Mouse (Mus musculus): Measurements from ENCODE around the gene Sorbs1. TPM values are rescaled to one million over a fixed set of nuclear protein-coding genes. Genes with fewer than 3 reads are reported as not detected.

Gene Sorbs1
- polyA plus RNA-seq, 1 experiment from 2014 or later, result 97.2 TPM

- Histone ChIP-seq H3K27ac (ENCODE audit: low read depth, low read length) (no peak overlapping the region), H3K9ac (ENCODE audit: low read depth, low read length) (no peak overlapping the region), H3K27me3 (ENCODE audit: control insufficient read depth, insufficient read depth, low read length) (no peaks in the 10 kb centered on the region), H3K9me3 (ENCODE audit: control insufficient read depth, low read length) (no peaks in the 10 kb centered on the region), H3K4me1 (replicated peaks; ENCODE audit: control insufficient read depth, insufficient read depth, low read length) (no peaks in the 10 kb centered on the region), H3K4me2 (replicated peaks; ENCODE audit: low read depth, low read length) (no peak overlapping the region), H3K4me3 (ENCODE audit: low read depth, low read length) (no peak overlapping the region), H3K36me3 (ENCODE audit: control insufficient read depth, insufficient read depth, low read length) (no peaks in the 10 kb centered on the region)
- no peak for ATAC-seq (ENCODE audit: low FRiP score)
- DNase-seq (ENCODE audit: low spot score), result no peak
- WGBS, result 81% methylated on average over 13 of the region's 13 CpGs
Measured at GRCm38 (mm10) chr19:40510387-40511099, 3.0 kb downstream of the Sorbs1 start.

GRCm38 (mm10) chr19:40509274-40509673, 4.3 kb downstream of the Sorbs1 start:
- no peaks in the 10 kb centered on the region for H3K36me3 ChIP-seq (ENCODE audit: control insufficient read depth, insufficient read depth, low read length)
- H3K27ac ChIP-seq (ENCODE audit: low read depth, low read length), result no peak overlapping the region
- H3K4me1 ChIP-seq (replicated peaks; ENCODE audit: control insufficient read depth, insufficient read depth, low read length), result no peaks in the 10 kb centered on the region
- no peak overlapping the region for H3K4me2 ChIP-seq (replicated peaks; ENCODE audit: low read depth, low read length)
- no peak overlapping the region for H3K4me3 ChIP-seq (ENCODE audit: low read depth, low read length)
- H3K9me3 ChIP-seq (ENCODE audit: control insufficient read depth, low read length), result no peaks in the 10 kb centered on the region
- DNase-seq (ENCODE audit: low spot score) (no peak), ATAC-seq (ENCODE audit: low FRiP score) (no peak)
- H3K27me3 ChIP-seq (ENCODE audit: control insufficient read depth, insufficient read depth, low read length), result no peaks in the 10 kb centered on the region
- no peak overlapping the region for H3K9ac ChIP-seq (ENCODE audit: low read depth, low read length)
- WGBS, result 74% methylated on average over 2 of the region's 2 CpGs

GRCm38 (mm10) chr19:40508851-40509250, 4.7 kb downstream of the Sorbs1 start:
- WGBS, result 50% methylated on average over 2 of the region's 2 CpGs
- Histone ChIP-seq H3K4me3 (ENCODE audit: low read depth, low read length) (no peak overlapping the region), H3K4me1 (replicated peaks; ENCODE audit: control insufficient read depth, insufficient read depth, low read length) (no peaks in the 10 kb centered on the region), H3K36me3 (ENCODE audit: control insufficient read depth, insufficient read depth, low read length) (no peaks in the 10 kb centered on the region), H3K9me3 (ENCODE audit: control insufficient read depth, low read length) (no peaks in the 10 kb centered on the region), H3K4me2 (replicated peaks; ENCODE audit: low read depth, low read length) (no peak overlapping the region), H3K27me3 (ENCODE audit: control insufficient read depth, insufficient read depth, low read length) (no peaks in the 10 kb centered on the region), H3K9ac (ENCODE audit: low read depth, low read length) (no peak overlapping the region), H3K27ac (ENCODE audit: low read depth, low read length) (no peak overlapping the region)
- ATAC-seq (ENCODE audit: low FRiP score), result no peak
- no peak for DNase-seq (ENCODE audit: low spot score)

- Histone ChIP-seq H3K9me3 (ENCODE audit: control insufficient read depth, low read length) (no peaks in the 10 kb centered on the region), H3K27me3 (ENCODE audit: control insufficient read depth, insufficient read depth, low read length) (no peaks in the 10 kb centered on the region), H3K4me2 (replicated peaks; ENCODE audit: low read depth, low read length) (no peak overlapping the region), H3K36me3 (ENCODE audit: control insufficient read depth, insufficient read depth, low read length) (no peaks in the 10 kb centered on the region), H3K4me3 (ENCODE audit: low read depth, low read length) (no peak overlapping the region), H3K27ac (ENCODE audit: low read depth, low read length) (no peak overlapping the region), H3K9ac (ENCODE audit: low read depth, low read length) (no peak overlapping the region), H3K4me1 (replicated peaks; ENCODE audit: control insufficient read depth, insufficient read depth, low read length) (no peaks in the 10 kb centered on the region)
- no peak for ATAC-seq (ENCODE audit: low FRiP score)
- DNase-seq (ENCODE audit: low spot score), result no peak
- WGBS, result 98% methylated on average over 3 of the region's 3 CpGs
Measured at GRCm38 (mm10) chr19:40506965-40507364, 6.6 kb downstream of the Sorbs1 start.

GRCm38 (mm10) chr19:40504336-40504735, 9.2 kb downstream of the Sorbs1 start:
- Histone ChIP-seq H3K27me3 (ENCODE audit: control insufficient read depth, insufficient read depth, low read length) (no peaks in the 10 kb centered on the region), H3K9me3 (ENCODE audit: control insufficient read depth, low read length) (no peaks in the 10 kb centered on the region), H3K27ac (ENCODE audit: low read depth, low read length) (no peak overlapping the region), H3K9ac (ENCODE audit: low read depth, low read length) (no peak overlapping the region), H3K4me2 (replicated peaks; ENCODE audit: low read depth, low read length) (no peak overlapping the region), H3K4me3 (ENCODE audit: low read depth, low read length) (no peak overlapping the region), H3K4me1 (replicated peaks; ENCODE audit: control insufficient read depth, insufficient read depth, low read length) (no peaks in the 10 kb centered on the region; the same call in 1 of the 2 replicates), H3K36me3 (ENCODE audit: control insufficient read depth, insufficient read depth, low read length) (no peaks in the 10 kb centered on the region)
- no peak for DNase-seq (ENCODE audit: low spot score)
- ATAC-seq (ENCODE audit: low FRiP score), result no peak
- 88% methylated on average over 7 of the region's 7 CpGs for WGBS

- Histone ChIP-seq H3K36me3 (ENCODE audit: control insufficient read depth, insufficient read depth, low read length) (no peaks in the 10 kb centered on the region), H3K9me3 (ENCODE audit: control insufficient read depth, low read length) (no peaks in the 10 kb centered on the region), H3K27me3 (ENCODE audit: control insufficient read depth, insufficient read depth, low read length) (no peaks in the 10 kb centered on the region), H3K4me1 (replicated peaks; ENCODE audit: control insufficient read depth, insufficient read depth, low read length) (no peaks in the 10 kb centered on the region; the same call in 1 of the 2 replicates), H3K9ac (ENCODE audit: low read depth, low read length) (no peak overlapping the region), H3K27ac (ENCODE audit: low read depth, low read length) (peak overlapping the region; percentile 17; the same call in 1 of the 2 replicates), H3K4me2 (replicated peaks; ENCODE audit: low read depth, low read length) (no peak overlapping the region), H3K4me3 (ENCODE audit: low read depth, low read length) (no peak overlapping the region)
- ATAC-seq (ENCODE audit: low FRiP score) (no peak), DNase-seq (ENCODE audit: low spot score) (no peak)
- WGBS, result 71% methylated on average over 11 of the region's 11 CpGs
Measured at GRCm38 (mm10) chr19:40499940-40500737, 13.4 kb downstream of the Sorbs1 start.

- ATAC-seq (ENCODE audit: low FRiP score) (no peak), DNase-seq (ENCODE audit: low spot score) (no peak)
- no peak overlapping the region for H3K4me3 ChIP-seq (ENCODE audit: low read depth, low read length)
- WGBS, result 80% methylated on average over 8 of the region's 8 CpGs
- no peaks in the 10 kb centered on the region; the same call in 1 of the 2 replicates for H3K4me1 ChIP-seq (replicated peaks; ENCODE audit: control insufficient read depth, insufficient read depth, low read length)
- H3K27ac ChIP-seq (ENCODE audit: low read depth, low read length), result no peak overlapping the region
- H3K9ac ChIP-seq (ENCODE audit: low read depth, low read length), result no peak overlapping the region
- no peak overlapping the region for H3K4me2 ChIP-seq (replicated peaks; ENCODE audit: low read depth, low read length)
- H3K9me3 ChIP-seq (ENCODE audit: control insufficient read depth, low read length), result no peaks in the 10 kb centered on the region
- H3K27me3 ChIP-seq (ENCODE audit: control insufficient read depth, insufficient read depth, low read length), result no peaks in the 10 kb centered on the region
- no peaks in the 10 kb centered on the region for H3K36me3 ChIP-seq (ENCODE audit: control insufficient read depth, insufficient read depth, low read length)
Measured at GRCm38 (mm10) chr19:40499141-40499540, 14.4 kb downstream of the Sorbs1 start.

GRCm38 (mm10) chr19:40498162-40498725, 15.3 kb downstream of the Sorbs1 start:
- no peaks in the 10 kb centered on the region; the same call in 1 of the 2 replicates for H3K4me1 ChIP-seq (replicated peaks; ENCODE audit: control insufficient read depth, insufficient read depth, low read length)
- no peaks in the 10 kb centered on the region for H3K27me3 ChIP-seq (ENCODE audit: control insufficient read depth, insufficient read depth, low read length)
- H3K9me3 ChIP-seq (ENCODE audit: control insufficient read depth, low read length), result no peaks in the 10 kb centered on the region
- no peaks in the 10 kb centered on the region for H3K36me3 ChIP-seq (ENCODE audit: control insufficient read depth, insufficient read depth, low read length)
- H3K4me2 ChIP-seq (replicated peaks; ENCODE audit: low read depth, low read length), result no peak overlapping the region
- H3K9ac ChIP-seq (ENCODE audit: low read depth, low read length), result no peak overlapping the region
- DNase-seq (ENCODE audit: low spot score) (no peak), ATAC-seq (ENCODE audit: low FRiP score) (no peak)
- H3K27ac ChIP-seq (ENCODE audit: low read depth, low read length), result no peak overlapping the region
- no peak overlapping the region for H3K4me3 ChIP-seq (ENCODE audit: low read depth, low read length)
- WGBS, result 52% methylated on average over 6 of the region's 6 CpGs

Measured in hindbrain, embryonic 11.5 days (tissue).